Mouse (Mus musculus): Measurements from ENCODE around the gene Gfra4. TPM values are rescaled to one million over a fixed set of nuclear protein-coding genes. Genes with fewer than 3 reads are reported as not detected.
"Not testable (repeated sequence)": the region's sequence is repeated elsewhere in the genome, so short reads cannot be mapped to it uniquely, and the experiment has no call there.

Gene Gfra4
- polyA plus RNA-seq, 1 experiment, result not detected

DNA sequence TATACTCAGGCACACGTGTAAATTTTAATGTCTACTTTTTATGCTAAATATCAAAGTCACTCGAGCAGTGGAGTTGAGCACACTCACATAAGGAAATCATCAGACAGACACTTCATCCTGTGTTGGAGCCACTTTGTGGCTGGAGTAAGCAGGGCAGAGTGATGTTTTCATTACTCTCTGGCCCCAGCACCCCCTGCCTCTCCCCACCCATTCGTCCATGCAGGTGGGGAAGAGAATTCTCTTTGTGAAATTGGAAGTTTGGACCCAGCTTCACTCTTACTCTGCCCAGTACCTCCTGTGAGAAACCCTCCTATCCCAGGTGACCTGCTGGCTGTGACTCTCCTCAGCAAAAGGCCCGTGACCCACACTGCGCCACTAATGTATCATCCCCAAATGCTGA is 4.2 kb downstream of the Gfra4 start:
- TF ChIP-seq TAL1 (IDR thresholded peaks at IDR 0.05; ENCODE audit: low read length), result no peak
- no peak for TF ChIP-seq GATA1 (IDR thresholded peaks at IDR 0.05; ENCODE audit: low read length)
- Histone ChIP-seq H3K4me1 (ENCODE audit: control insufficient read depth) (peaks cover 3% of the 10 kb centered on the region), H3K4me3 (replicated peaks) (no peak overlapping the region), H3K36me3 (ENCODE audit: control insufficient read depth) (no peaks in the 10 kb centered on the region), H3K27me3 (ENCODE audit: control insufficient read depth) (peaks cover 93% of the 10 kb centered on the region), H3K9me3 (ENCODE audit: control insufficient read depth, low read length) (no peaks in the 10 kb centered on the region; the same call in 1 of the 2 replicates)

DNA sequence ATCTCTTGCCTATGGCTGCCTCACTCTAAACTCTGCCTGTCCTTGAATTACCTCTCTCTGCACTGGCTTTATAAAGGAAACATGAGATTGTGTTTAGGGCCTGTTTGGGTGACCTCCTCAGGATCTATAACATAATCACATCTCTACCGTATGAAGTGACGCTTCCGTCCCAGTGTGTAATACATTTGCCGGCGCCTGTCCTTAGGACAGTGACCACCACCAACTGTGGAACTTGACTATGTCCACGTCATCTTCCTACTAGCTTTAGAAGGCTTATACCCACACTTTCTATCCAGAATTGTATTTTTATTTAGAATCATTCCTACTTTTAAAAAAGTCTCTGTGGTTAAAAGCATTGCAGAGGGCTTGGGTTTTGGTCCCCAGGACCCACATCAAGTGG is 4.7 kb downstream of the Gfra4 start:
- TF ChIP-seq GATA1 (IDR thresholded peaks at IDR 0.05; ENCODE audit: low read length), result no peak
- no peak for TF ChIP-seq TAL1 (IDR thresholded peaks at IDR 0.05; ENCODE audit: low read length)
- Histone ChIP-seq H3K4me3 (replicated peaks) (no peak overlapping the region), H3K27me3 (ENCODE audit: control insufficient read depth) (peaks cover 91% of the 10 kb centered on the region), H3K9me3 (ENCODE audit: control insufficient read depth, low read length) (no peaks in the 10 kb centered on the region; the same call in 1 of the 2 replicates), H3K36me3 (ENCODE audit: control insufficient read depth) (no peaks in the 10 kb centered on the region), H3K4me1 (ENCODE audit: control insufficient read depth) (peaks cover 3% of the 10 kb centered on the region)

DNA sequence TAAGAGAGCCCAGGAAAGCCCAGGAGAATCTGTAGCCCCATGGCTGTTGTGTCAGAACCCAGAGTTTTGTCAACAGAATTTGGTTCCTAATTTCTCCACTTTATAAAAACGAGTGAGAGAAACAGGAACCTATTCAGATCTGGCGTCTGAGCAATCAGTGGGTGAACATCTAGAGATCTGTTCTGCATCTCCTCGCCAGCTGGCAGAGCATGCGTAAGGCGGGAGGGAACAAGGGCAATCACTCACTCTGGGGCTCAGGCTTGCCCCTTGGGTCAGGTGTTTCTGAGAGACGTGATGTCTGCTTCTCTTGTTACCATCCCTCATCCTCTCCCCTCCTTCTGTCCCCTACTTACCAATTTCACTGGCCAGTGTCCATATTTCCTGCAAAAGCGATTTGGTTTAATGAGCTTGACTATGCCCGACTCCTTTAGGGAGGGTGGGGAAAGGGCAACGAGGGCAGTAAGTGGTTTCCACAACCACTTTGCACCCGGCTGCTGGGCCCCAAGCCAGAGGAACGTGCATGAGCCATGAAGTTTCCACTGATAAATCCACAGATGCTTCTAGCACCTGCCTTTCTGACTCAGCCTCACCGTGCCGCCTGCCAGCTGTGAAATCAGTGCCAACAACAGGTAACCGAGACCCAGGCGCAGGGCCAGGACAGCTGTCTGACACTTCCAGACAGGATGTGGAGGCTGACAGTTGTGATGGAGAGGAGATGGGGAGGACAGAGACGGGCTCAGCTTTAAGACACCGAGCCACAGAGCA is 5.5 kb downstream of the Gfra4 start:
- no peak for TF ChIP-seq GATA1 (IDR thresholded peaks at IDR 0.05; ENCODE audit: low read length)
- TF ChIP-seq TAL1 (IDR thresholded peaks at IDR 0.05; ENCODE audit: low read length), result no peak
- peaks cover 84% of the 10 kb centered on the region for H3K27me3 ChIP-seq (ENCODE audit: control insufficient read depth)
- H3K9me3 ChIP-seq (ENCODE audit: control insufficient read depth, low read length), result no peaks in the 10 kb centered on the region; the same call in 1 of the 2 replicates
- H3K4me1 ChIP-seq (ENCODE audit: control insufficient read depth), result peaks cover 4% of the 10 kb centered on the region
- no peaks in the 10 kb centered on the region for H3K36me3 ChIP-seq (ENCODE audit: control insufficient read depth)
- H3K4me3 ChIP-seq (replicated peaks), result no peak overlapping the region

DNA sequence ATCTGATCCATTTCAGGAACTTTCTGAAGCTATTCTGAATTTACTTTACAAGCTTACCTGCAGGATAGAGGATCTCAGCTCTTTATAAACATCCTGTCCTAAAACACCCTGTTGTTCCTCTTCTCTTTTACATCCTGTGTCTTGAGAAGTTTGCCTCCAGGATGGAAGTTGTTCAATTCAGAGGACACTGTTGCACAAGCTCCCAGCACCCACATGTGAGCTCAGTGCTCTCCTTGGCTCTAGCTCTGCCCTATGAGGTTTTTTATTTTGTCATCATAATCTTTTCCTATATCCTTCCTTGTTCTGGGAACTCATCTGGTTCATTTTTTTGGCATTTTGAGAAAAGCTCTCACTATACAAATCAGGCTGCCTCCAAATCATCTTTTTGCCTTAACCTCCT is 6.1 kb downstream of the Gfra4 start:
- H3K4me1 ChIP-seq (ENCODE audit: control insufficient read depth), result peaks cover 11% of the 10 kb centered on the region
- no peaks in the 10 kb centered on the region; the same call in 1 of the 2 replicates for H3K9me3 ChIP-seq (ENCODE audit: control insufficient read depth, low read length)
- H3K36me3 ChIP-seq (ENCODE audit: control insufficient read depth), result no peaks in the 10 kb centered on the region
- H3K4me3 ChIP-seq (replicated peaks), result no peak overlapping the region
- no peak for TF ChIP-seq GATA1 (IDR thresholded peaks at IDR 0.05; ENCODE audit: low read length)
- peaks cover 77% of the 10 kb centered on the region for H3K27me3 ChIP-seq (ENCODE audit: control insufficient read depth)

DNA sequence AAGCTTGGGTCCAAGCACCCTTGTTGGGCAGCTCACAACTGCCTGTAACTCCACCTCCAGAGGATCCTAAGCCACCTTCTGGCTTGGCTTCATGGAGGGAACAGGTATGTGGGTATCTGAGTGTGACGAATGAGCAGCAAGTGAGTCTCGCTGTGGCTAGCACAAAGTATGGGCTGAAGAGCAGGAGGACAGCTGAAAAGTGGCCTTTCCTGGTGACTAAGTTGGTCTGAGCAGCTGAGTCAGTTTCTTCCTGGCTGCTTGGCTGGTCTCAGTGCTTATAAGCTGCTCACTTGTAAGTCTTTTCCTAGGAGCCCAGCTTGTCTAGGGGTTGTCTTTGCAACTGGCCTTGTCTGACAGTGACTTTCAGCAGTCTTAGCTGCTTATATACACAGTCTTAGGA is 6.5 kb downstream of the Gfra4 start:
- H3K36me3 ChIP-seq (ENCODE audit: control insufficient read depth), result no peaks in the 10 kb centered on the region
- TF ChIP-seq GATA1 (IDR thresholded peaks at IDR 0.05; ENCODE audit: low read length) (no peak), TAL1 (IDR thresholded peaks at IDR 0.05; ENCODE audit: low read length) (no peak)
- H3K27me3 ChIP-seq (ENCODE audit: control insufficient read depth), result peaks cover 73% of the 10 kb centered on the region
- H3K4me1 ChIP-seq (ENCODE audit: control insufficient read depth), result peaks cover 12% of the 10 kb centered on the region
- no peak overlapping the region for H3K4me3 ChIP-seq (replicated peaks)
- no peaks in the 10 kb centered on the region; the same call in 1 of the 2 replicates for H3K9me3 ChIP-seq (ENCODE audit: control insufficient read depth, low read length)

DNA sequence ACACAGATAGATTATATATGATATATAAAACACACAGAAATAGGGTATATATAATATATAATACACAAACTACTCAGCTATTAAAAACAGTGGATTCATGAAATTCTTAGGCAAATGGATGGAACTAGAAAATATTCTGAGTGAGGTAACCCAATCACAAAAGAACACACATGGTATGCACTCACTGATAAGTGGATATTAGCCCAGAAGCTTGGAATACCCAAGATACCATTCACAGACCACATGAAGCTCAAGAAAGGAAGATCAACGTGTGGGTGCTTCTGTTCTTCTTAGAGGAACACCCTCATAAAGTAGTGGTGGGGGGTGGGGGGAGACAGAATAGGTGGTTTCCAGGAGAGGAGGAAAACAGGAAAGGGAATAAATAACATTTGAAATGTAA is 11.5 kb downstream of the Gfra4 start:
- H3K9me3 ChIP-seq (ENCODE audit: control insufficient read depth, low read length); H3K4me3 ChIP-seq (replicated peaks): not testable (repeated sequence)
- H3K36me3 ChIP-seq (ENCODE audit: control insufficient read depth), result peaks cover 12% of the 10 kb centered on the region
- peaks cover 34% of the 10 kb centered on the region for H3K4me1 ChIP-seq (ENCODE audit: control insufficient read depth)
- peaks cover 23% of the 10 kb centered on the region for H3K27me3 ChIP-seq (ENCODE audit: control insufficient read depth)

DNA sequence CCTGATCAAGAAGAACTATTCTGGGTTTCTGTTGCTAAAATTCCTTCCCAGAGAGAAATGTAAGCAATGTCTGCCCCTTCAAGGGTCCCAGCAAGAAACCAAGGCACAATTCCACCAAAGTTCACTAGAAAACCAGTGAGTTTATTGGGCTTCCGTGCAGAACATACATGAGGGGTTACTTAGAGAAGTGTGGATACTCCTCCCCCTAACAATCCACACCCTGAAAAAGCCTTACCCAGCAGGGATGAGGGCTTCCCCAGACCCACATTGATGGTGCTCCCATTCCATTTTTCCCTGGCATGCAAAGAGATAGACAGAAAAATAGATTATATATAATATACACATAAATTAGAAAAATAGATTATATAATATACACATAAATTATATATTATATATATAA is 11.9 kb downstream of the Gfra4 start:
- no peak for TF ChIP-seq TAL1 (IDR thresholded peaks at IDR 0.05; ENCODE audit: low read length)
- no peak for TF ChIP-seq GATA1 (IDR thresholded peaks at IDR 0.05; ENCODE audit: low read length)
- Histone ChIP-seq H3K4me3 (replicated peaks) (no peak overlapping the region), H3K4me1 (ENCODE audit: control insufficient read depth) (peaks cover 34% of the 10 kb centered on the region), H3K27me3 (ENCODE audit: control insufficient read depth) (peaks cover 19% of the 10 kb centered on the region), H3K36me3 (ENCODE audit: control insufficient read depth) (peaks cover 13% of the 10 kb centered on the region), H3K9me3 (ENCODE audit: control insufficient read depth, low read length) (no peaks in the 10 kb centered on the region; the same call in 1 of the 2 replicates)

DNA sequence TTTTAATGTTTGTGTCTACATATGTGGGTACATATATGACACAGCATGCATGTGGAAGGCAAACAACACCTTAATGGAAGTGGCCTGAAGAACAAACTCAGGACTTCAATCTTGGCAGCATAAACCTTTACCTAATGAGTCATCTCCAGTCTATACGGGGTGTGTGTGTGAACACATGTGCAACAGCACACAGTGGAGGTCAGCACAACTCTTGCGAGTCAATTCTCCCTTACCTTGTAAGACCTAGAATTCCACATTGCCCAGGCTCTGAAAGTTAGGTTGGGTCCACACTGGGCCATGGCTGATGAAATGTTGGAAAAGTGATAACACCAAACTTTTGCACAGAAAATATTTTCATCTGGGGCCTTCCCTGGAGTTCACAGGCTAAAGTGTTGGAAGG is 12.3 kb downstream of the Gfra4 start:
- TF ChIP-seq TAL1 (IDR thresholded peaks at IDR 0.05; ENCODE audit: low read length), result no peak
- no peak for TF ChIP-seq GATA1 (IDR thresholded peaks at IDR 0.05; ENCODE audit: low read length)
- no peak overlapping the region for H3K4me3 ChIP-seq (replicated peaks)
- H3K4me1 ChIP-seq (ENCODE audit: control insufficient read depth), result peaks cover 34% of the 10 kb centered on the region
- H3K36me3 ChIP-seq (ENCODE audit: control insufficient read depth), result peaks cover 18% of the 10 kb centered on the region
- no peaks in the 10 kb centered on the region; the same call in 1 of the 2 replicates for H3K9me3 ChIP-seq (ENCODE audit: control insufficient read depth, low read length)
- peaks cover 15% of the 10 kb centered on the region for H3K27me3 ChIP-seq (ENCODE audit: control insufficient read depth)

DNA sequence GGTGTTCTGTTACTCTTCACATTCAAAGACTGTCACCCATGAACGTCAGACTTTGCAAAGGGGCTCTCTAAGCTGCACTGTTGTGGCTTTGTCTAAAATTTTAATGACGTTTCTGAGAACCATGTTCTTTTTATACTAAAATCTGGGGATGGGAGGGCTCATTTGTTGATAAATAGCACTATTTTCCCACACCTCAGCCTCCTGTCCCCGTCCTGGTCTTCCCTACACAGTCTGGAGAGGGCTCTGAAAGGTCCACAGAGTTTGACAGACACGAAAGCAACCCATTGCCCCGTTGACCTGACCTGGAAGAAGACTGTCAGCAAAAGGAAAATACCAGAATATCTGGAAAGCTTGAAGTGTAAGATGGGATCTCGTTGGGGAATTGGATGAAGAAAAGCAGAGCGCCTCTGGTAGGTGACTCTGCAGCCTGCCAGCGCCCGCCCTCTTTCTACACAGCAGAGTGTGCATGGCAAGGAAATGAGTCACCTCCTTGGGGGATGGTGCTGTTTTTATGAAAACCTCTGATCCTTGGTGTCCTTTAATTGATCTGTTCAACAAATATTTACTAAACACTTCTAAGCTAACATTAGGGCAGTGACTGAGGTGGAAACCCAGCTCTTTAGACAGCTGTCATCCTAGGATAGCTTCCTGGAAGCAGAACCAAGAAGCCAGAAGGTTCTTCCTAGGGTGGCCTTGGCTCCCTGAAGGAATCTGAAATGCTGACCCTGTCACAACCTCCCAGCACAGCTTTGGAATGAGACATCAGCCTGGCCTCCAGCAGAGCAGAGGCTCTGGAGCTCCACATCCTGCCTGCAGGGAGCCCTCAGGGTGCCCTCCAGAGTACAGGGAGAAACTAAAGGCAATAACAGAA is 13.6 kb downstream of the Gfra4 start:
- H3K27me3 ChIP-seq (ENCODE audit: control insufficient read depth), result 0 out of 2 replicates have a peak, but pooled peaks cover 5% of the 10 kb centered on the region
- peaks cover 34% of the 10 kb centered on the region for H3K4me1 ChIP-seq (ENCODE audit: control insufficient read depth)
- no peaks in the 10 kb centered on the region; the same call in 1 of the 2 replicates for H3K9me3 ChIP-seq (ENCODE audit: control insufficient read depth, low read length)
- H3K4me3 ChIP-seq (replicated peaks), result no peak overlapping the region
- peaks cover 25% of the 10 kb centered on the region for H3K36me3 ChIP-seq (ENCODE audit: control insufficient read depth)
- TF ChIP-seq GATA1 (IDR thresholded peaks at IDR 0.05; ENCODE audit: low read length) (no peak), TAL1 (IDR thresholded peaks at IDR 0.05; ENCODE audit: low read length) (no peak)

All from erythroblast, embryonic 14.5 days (primary cell).